Mouse (Mus musculus) liver, embryonic 15.5 days (tissue): ENCODE measurements at regions not wholly inside any gene's neighbourhood (a gene's known extent, or its start where the extent isn't known, plus 50 kb on each side); places are given as distances from the start of the nearest gene placed in this dataset.
"Not testable (repeated sequence)": the region's sequence is repeated elsewhere in the genome, so short reads cannot be mapped to it uniquely, and the experiment has no call there.

ENCODE experiments used
- ATAC-seq: fragments of 200-750 bp; cut with Nextera tagmentation; 2 replicates; pipeline ENCODE4 v1.8.0; 2017; ENCODE audit warnings: moderate number of reproducible peaks, mild to moderate bottlenecking, moderate library complexity; ENCODE audit not compliant: insufficient read depth
- H3K27ac ChIP-seq: fragments of 300-500 bp; sonication (generic); replicated peaks from 2 replicates; pipeline ENCODE4 v1.5.1; 2015; ENCODE audit warnings: mild to moderate bottlenecking, inconsistent platforms
- H3K27me3 ChIP-seq: fragments of 300-500 bp; sonication (generic); 2 replicates; pipeline ENCODE4 v1.6.1; 2015; ENCODE audit warnings: mild to moderate bottlenecking, inconsistent platforms
- H3K36me3 ChIP-seq: fragments of 300-500 bp; sonication (generic); replicated peaks from 2 replicates; pipeline ENCODE4 v1.6.1; 2015; ENCODE audit warnings: moderate library complexity, mild to moderate bottlenecking, inconsistent platforms
- H3K4me1 ChIP-seq: fragments of 300-500 bp; sonication (generic); replicated peaks from 2 replicates; pipeline ENCODE4 v1.6.1; 2015; ENCODE audit warnings: inconsistent platforms
- H3K4me2 ChIP-seq: fragments of 300-500 bp; sonication (generic); 2 replicates; pipeline ENCODE4 v1.6.1; 2015; ENCODE audit warnings: moderate library complexity, mild to moderate bottlenecking, inconsistent platforms
- H3K4me3 ChIP-seq: fragments of 300-500 bp; sonication (generic); replicated peaks from 2 replicates; pipeline ENCODE4 v1.5.1; 2015; ENCODE audit warnings: mild to moderate bottlenecking, inconsistent platforms
- H3K9ac ChIP-seq: fragments of 300-500 bp; sonication (generic); 2 replicates; pipeline ENCODE4 v1.6.1; 2015; ENCODE audit warnings: moderate library complexity, mild to moderate bottlenecking, inconsistent platforms
- H3K9me3 ChIP-seq: fragments of 300-500 bp; sonication (generic); replicated peaks from 2 replicates; pipeline ENCODE4 v1.6.1; 2016; ENCODE audit warnings: inconsistent platforms
- WGBS: fragments of 180-500 bp; shearing (Covaris S2); methylation state at CpG from one replicate; pipeline ENCODE4 v1.1.7; 2015; ENCODE audit warnings: mixed read lengths; ENCODE audit not compliant: insufficient replicate concordance; 5-methylcytosine and 5-hydroxymethylcytosine counted together

GRCm38 (mm10) chr6:53208474-53208873 is 78.6 kb upstream of the Creb5 start:
- H3K27ac ChIP-seq = no peak overlapping the region
- no peaks in the 10 kb centered on the region for H3K9me3 ChIP-seq
- H3K4me3 ChIP-seq = no peak overlapping the region
- no peaks in the 10 kb centered on the region; the same call in 1 of the 2 replicates for H3K27me3 ChIP-seq
- no peaks in the 10 kb centered on the region for H3K4me1 ChIP-seq
- no peak for ATAC-seq
- WGBS = 46% methylated on average over 3 of the region's 3 CpGs
- no peak overlapping the region for H3K4me2 ChIP-seq
- H3K36me3 ChIP-seq = no peaks in the 10 kb centered on the region
- H3K9ac ChIP-seq = no peak overlapping the region

- 31% methylated on average over 5 of the region's 5 CpGs for WGBS
- Histone ChIP-seq H3K9ac (no peak overlapping the region), H3K36me3 (no peaks in the 10 kb centered on the region), H3K4me3 (no peak overlapping the region), H3K4me2 (no peak overlapping the region), H3K27ac (no peak overlapping the region), H3K4me1 (no peaks in the 10 kb centered on the region), H3K27me3 (no peaks in the 10 kb centered on the region; the same call in 1 of the 2 replicates), H3K9me3 (no peaks in the 10 kb centered on the region)
- ATAC-seq = no peak
These were observed 79.3 kb upstream of the Creb5 start for GRCm38 (mm10) chr6:53207781-53208180.

GRCm38 (mm10) chr6:53207361-53207760 is 79.7 kb upstream of the Creb5 start:
- Histone ChIP-seq H3K4me2 (no peak overlapping the region), H3K9ac (no peak overlapping the region), H3K4me1 (no peaks in the 10 kb centered on the region), H3K27ac (no peak overlapping the region), H3K4me3 (no peak overlapping the region), H3K9me3 (no peaks in the 10 kb centered on the region), H3K36me3 (no peaks in the 10 kb centered on the region), H3K27me3 (no peaks in the 10 kb centered on the region; the same call in 1 of the 2 replicates)
- 48% methylated on average over 2 of the region's 2 CpGs for WGBS
- ATAC-seq = no peak

- H3K9ac ChIP-seq = no peak overlapping the region
- no peak for ATAC-seq
- 18% methylated on average over 10 of the region's 10 CpGs for WGBS
- no peaks in the 10 kb centered on the region; the same call in 1 of the 2 replicates for H3K27me3 ChIP-seq
- H3K4me3 ChIP-seq = no peak overlapping the region
- no peaks in the 10 kb centered on the region for H3K36me3 ChIP-seq
- H3K9me3 ChIP-seq = no peaks in the 10 kb centered on the region
- H3K4me1 ChIP-seq = no peaks in the 10 kb centered on the region
- H3K27ac ChIP-seq = no peak overlapping the region
- no peak overlapping the region for H3K4me2 ChIP-seq
These were observed 85.7 kb upstream of the Creb5 start for GRCm38 (mm10) chr6:53201281-53201956.

GRCm38 (mm10) chr6:53199474-53199873 is 87.6 kb upstream of the Creb5 start:
- Histone ChIP-seq H3K4me1 (no peaks in the 10 kb centered on the region), H3K27ac (no peak overlapping the region), H3K36me3 (no peaks in the 10 kb centered on the region), H3K4me3 (no peak overlapping the region), H3K9ac (no peak overlapping the region), H3K27me3 (no peaks in the 10 kb centered on the region; the same call in 1 of the 2 replicates), H3K9me3 (no peaks in the 10 kb centered on the region), H3K4me2 (no peak overlapping the region)
- ATAC-seq = no peak
- WGBS = 67% methylated on average over 2 of the region's 2 CpGs

- H3K4me3 ChIP-seq, H3K9ac ChIP-seq, H3K4me2 ChIP-seq, H3K36me3 ChIP-seq, H3K27ac ChIP-seq, ATAC-seq, H3K4me1 ChIP-seq, H3K9me3 ChIP-seq, H3K27me3 ChIP-seq: not testable (repeated sequence)
- WGBS = 82% methylated on average over 17 of the region's 17 CpGs
These were observed 104.9 kb upstream of the Creb5 start for GRCm38 (mm10) chr6:53182131-53182530.

- no peak for ATAC-seq
- no peaks in the 10 kb centered on the region for H3K27me3 ChIP-seq
- peaks cover 11% of the 10 kb centered on the region; the same call in 1 of the 2 replicates for H3K4me1 ChIP-seq
- H3K9me3 ChIP-seq = no peaks in the 10 kb centered on the region
- WGBS = 7% methylated on average over 10 of the region's 10 CpGs
- H3K4me3 ChIP-seq = no peak overlapping the region
- no peak overlapping the region for H3K27ac ChIP-seq
- no peaks in the 10 kb centered on the region for H3K36me3 ChIP-seq
- peak overlapping the region; percentile 41 for H3K4me2 ChIP-seq
- H3K9ac ChIP-seq = no peak overlapping the region
These were observed 96.0 kb upstream of the Jazf1 start for GRCm38 (mm10) chr6:53164423-53164841.

- H3K4me2 ChIP-seq = no peak overlapping the region
- no peaks in the 10 kb centered on the region for H3K36me3 ChIP-seq
- H3K4me3 ChIP-seq = no peak overlapping the region
- no peak for ATAC-seq
- H3K27me3 ChIP-seq = no peaks in the 10 kb centered on the region
- H3K4me1 ChIP-seq = peaks cover 11% of the 10 kb centered on the region; the same call in 1 of the 2 replicates
- no peaks in the 10 kb centered on the region for H3K9me3 ChIP-seq
- no peak overlapping the region for H3K9ac ChIP-seq
- H3K27ac ChIP-seq = no peak overlapping the region
- WGBS = 40% methylated on average over 7 of the region's 7 CpGs
These were observed 94.7 kb upstream of the Jazf1 start for GRCm38 (mm10) chr6:53163091-53163490.

GRCm38 (mm10) chr6:53161627-53162026 is 93.2 kb upstream of the Jazf1 start:
- Histone ChIP-seq H3K4me3 (no peak overlapping the region), H3K36me3 (no peaks in the 10 kb centered on the region), H3K4me1 (peaks cover 11% of the 10 kb centered on the region; the same call in 1 of the 2 replicates), H3K9me3 (no peaks in the 10 kb centered on the region), H3K9ac (no peak overlapping the region), H3K27ac (no peak overlapping the region), H3K4me2 (no peak overlapping the region), H3K27me3 (no peaks in the 10 kb centered on the region)
- no peak for ATAC-seq
- 20% methylated on average over 2 of the region's 2 CpGs for WGBS

- H3K4me2 ChIP-seq = no peak overlapping the region
- no peaks in the 10 kb centered on the region for H3K9me3 ChIP-seq
- no peak overlapping the region for H3K9ac ChIP-seq
- H3K4me1 ChIP-seq = 0 out of 2 replicates have a peak, but pooled peaks cover 4% of the 10 kb centered on the region
- 46% methylated on average over 4 of the region's 4 CpGs for WGBS
- ATAC-seq = no peak
- no peak overlapping the region for H3K27ac ChIP-seq
- no peaks in the 10 kb centered on the region for H3K27me3 ChIP-seq
- H3K4me3 ChIP-seq = no peak overlapping the region
- no peaks in the 10 kb centered on the region for H3K36me3 ChIP-seq
These were observed 86.2 kb upstream of the Jazf1 start for GRCm38 (mm10) chr6:53154621-53155020.

GRCm38 (mm10) chr6:53147478-53147877 is 79.0 kb upstream of the Jazf1 start:
- Histone ChIP-seq H3K4me3 (no peak overlapping the region), H3K9me3 (no peaks in the 10 kb centered on the region), H3K27me3 (no peaks in the 10 kb centered on the region), H3K4me2 (no peak overlapping the region), H3K27ac (no peak overlapping the region), H3K36me3 (no peaks in the 10 kb centered on the region), H3K9ac (no peak overlapping the region), H3K4me1 (no peaks in the 10 kb centered on the region)
- no peak for ATAC-seq
- WGBS = 43% methylated on average over 5 of the region's 5 CpGs
